Mouse (Mus musculus) heart, postnatal 4 days (tissue): ENCODE measurements at regions not wholly inside any gene's neighbourhood (a gene's known extent, or its start where the extent isn't known, plus 50 kb on each side); places are given as distances from the start of the nearest gene placed in this dataset.

Experiments used
- DNase-seq: peaks from one replicate; pipeline ENCODE4 v3.0.0; 2021

- DNase-seq = peak; percentile 82
Observed at GRCm38 (mm10) chr5:43422815-43423687, 92.3 kb upstream of the C1qtnf7 start.

- DNase-seq = no peak
Observed at GRCm38 (mm10) chr5:43424551-43425257, 90.6 kb upstream of the C1qtnf7 start.

GRCm38 (mm10) chr5:43433337-43433736, 82.0 kb upstream of the C1qtnf7 start:
- DNase-seq = no peak

- no peak for DNase-seq
Observed at GRCm38 (mm10) chr5:43439191-43439590, 76.1 kb upstream of the C1qtnf7 start.

- peak; percentile 18 for DNase-seq
Observed at GRCm38 (mm10) chr5:43441306-43441705, 74.0 kb upstream of the C1qtnf7 start.

- no peak for DNase-seq
Observed at GRCm38 (mm10) chr5:43444582-43445214, 70.6 kb upstream of the C1qtnf7 start.

- DNase-seq = no peak
Observed at GRCm38 (mm10) chr5:43445620-43446019, 69.7 kb upstream of the C1qtnf7 start.

- no peak for DNase-seq
Observed at GRCm38 (mm10) chr5:43446295-43446694, 69.0 kb upstream of the C1qtnf7 start.

- DNase-seq = peak; percentile 64
Observed at GRCm38 (mm10) chr5:43456018-43456417, 59.3 kb upstream of the C1qtnf7 start.

GRCm38 (mm10) chr5:43457725-43458124, 57.6 kb upstream of the C1qtnf7 start:
- DNase-seq = no peak

- DNase-seq = no peak
Observed at GRCm38 (mm10) chr5:43461987-43462715, 53.2 kb upstream of the C1qtnf7 start.
